Mouse (Mus musculus): ENCODE measurements around the gene Selp.

Selp gene

GRCm38 (mm10) chr1:164114947-164115493 lies at the start of gene Selp:
Gene Selp, plus strand, starts transcription at chr1:164115264.
- no peak for DNase-seq (ENCODE audit: low spot score)

- peak; percentile 60 for DNase-seq (ENCODE audit: low spot score)
These were observed 45.8 kb upstream of the Selp start for GRCm38 (mm10) chr1:164069261-164069660.

- DNase-seq (ENCODE audit: low spot score) = no peak
These were observed 44.6 kb upstream of the Selp start for GRCm38 (mm10) chr1:164070461-164070860.

GRCm38 (mm10) chr1:164071111-164071510 lies 44.0 kb upstream of the Selp start:
- DNase-seq (ENCODE audit: low spot score) = peak; percentile 70

- DNase-seq (ENCODE audit: low spot score) = peak; percentile 76
These were observed 43.1 kb upstream of the Selp start for GRCm38 (mm10) chr1:164072001-164072400.

- no peak for DNase-seq (ENCODE audit: low spot score)
These were observed 42.0 kb upstream of the Selp start for GRCm38 (mm10) chr1:164073091-164073490.

- peak; percentile 34 for DNase-seq (ENCODE audit: low spot score)
These were observed 41.3 kb upstream of the Selp start for GRCm38 (mm10) chr1:164073803-164074202.

GRCm38 (mm10) chr1:164074606-164075140 lies 40.4 kb upstream of the Selp start:
- DNase-seq (ENCODE audit: low spot score) = no peak

GRCm38 (mm10) chr1:164075416-164075815 lies 39.6 kb upstream of the Selp start:
- no peak for DNase-seq (ENCODE audit: low spot score)

GRCm38 (mm10) chr1:164076441-164076840 lies 38.6 kb upstream of the Selp start:
- no peak for DNase-seq (ENCODE audit: low spot score)

GRCm38 (mm10) chr1:164077031-164077430 lies 38.0 kb upstream of the Selp start:
- DNase-seq (ENCODE audit: low spot score) = peak; percentile 75

GRCm38 (mm10) chr1:164078323-164078741 lies 36.7 kb upstream of the Selp start:
- DNase-seq (ENCODE audit: low spot score) = peak; percentile 75

- no peak for DNase-seq (ENCODE audit: low spot score)
These were observed 36.0 kb upstream of the Selp start for GRCm38 (mm10) chr1:164079091-164079490.

- DNase-seq (ENCODE audit: low spot score) = no peak
These were observed 32.0 kb upstream of the Selp start for GRCm38 (mm10) chr1:164083046-164083445.

GRCm38 (mm10) chr1:164086797-164087196 lies 28.3 kb upstream of the Selp start:
- no peak for DNase-seq (ENCODE audit: low spot score)

GRCm38 (mm10) chr1:164087872-164088271 lies 27.2 kb upstream of the Selp start:
- no peak for DNase-seq (ENCODE audit: low spot score)

- no peak for DNase-seq (ENCODE audit: low spot score)
These were observed 18.3 kb upstream of the Selp start for GRCm38 (mm10) chr1:164096780-164097179.

- DNase-seq (ENCODE audit: low spot score) = no peak
These were observed 17.2 kb upstream of the Selp start for GRCm38 (mm10) chr1:164097911-164098310.

- no peak for DNase-seq (ENCODE audit: low spot score)
These were observed 16.7 kb upstream of the Selp start for GRCm38 (mm10) chr1:164098372-164098771.

- no peak for DNase-seq (ENCODE audit: low spot score)
These were observed 5.3 kb upstream of the Selp start for GRCm38 (mm10) chr1:164109763-164110162.

- DNase-seq (ENCODE audit: low spot score) = no peak
These were observed 4.3 kb upstream of the Selp start for GRCm38 (mm10) chr1:164110591-164111329.

GRCm38 (mm10) chr1:164114280-164114679 lies 784 bp upstream of the Selp start:
- no peak for DNase-seq (ENCODE audit: low spot score)

GRCm38 (mm10) chr1:164115647-164116046 lies 583 bp downstream of the Selp start:
- DNase-seq (ENCODE audit: low spot score) = no peak

- DNase-seq (ENCODE audit: low spot score) = no peak
These were observed 2.8 kb downstream of the Selp start for GRCm38 (mm10) chr1:164117869-164118268.
